ENCODE assay signal across 8 mouse cellular contexts in the genomic region with DNA sequence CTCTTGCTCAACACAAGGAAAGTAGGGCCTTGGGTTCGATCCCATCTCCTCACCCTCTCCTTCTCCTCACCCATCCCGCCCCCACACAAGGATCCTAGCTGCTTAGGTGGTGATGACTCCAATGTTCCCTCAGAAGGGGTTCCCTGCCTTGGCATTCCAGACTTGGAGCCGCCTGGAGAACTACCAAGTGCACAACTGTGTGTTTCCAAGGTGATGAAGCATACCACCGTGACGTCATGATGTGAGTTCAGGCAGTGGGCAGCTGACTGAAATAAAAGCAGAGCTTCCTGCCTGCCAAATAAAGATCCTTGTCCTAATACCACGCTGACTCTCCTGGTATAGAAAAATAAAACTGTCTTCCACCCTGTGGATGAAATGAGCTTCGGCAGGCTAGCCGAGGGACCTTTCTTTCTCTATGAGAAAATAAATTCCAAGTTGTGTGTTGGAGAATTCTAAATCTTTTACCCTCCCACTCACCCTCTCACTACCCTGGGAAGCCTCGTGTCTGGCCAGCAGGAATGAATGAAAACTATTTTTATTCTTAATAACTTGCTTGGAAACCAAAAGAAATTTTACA. TPM values are rescaled to one million over a fixed set of nuclear protein-coding genes. Genes with fewer than 3 reads are reported as not detected.
DNase-seq lines count a peak whose midpoint lies in the region; TF ChIP-seq lines count a peak whose summit lies in the region.
"Had no signal": no experiment of that assay in that cellular context is flagged by ENCODE, and none has a peak within 500 bp of the region (broad histone marks: within the 10 kb centered on the region; RNA-seq: fewer than 3 reads in every experiment).

No protein-coding gene starts in this region.

- H3K27ac ChIP-seq in embryonic fibroblast, embryonic 13.5 days (ENCODE audit: insufficient read depth, low read length), result peak overlapping the region; percentile 43
- H3K27ac ChIP-seq: limb, embryonic 12.5 days had no signal

- DNase-seq in ovary, adult 18-20 months (ENCODE audit: low spot score), result peak; percentile 18
- DNase-seq in ovary, postnatal 14 days (ENCODE audit: low spot score), result no peak
- peak; percentile 27 for DNase-seq in layer of hippocampus, adult 9-11 months
- DNase-seq in right cerebral cortex, postnatal 36 days (ENCODE audit: low spot score in 2 of 2), result peak; percentile 48 to 69
- no peak for DNase-seq in c-Kit-positive CD71-positive TER-119-positive erythroid progenitor cells, embryonic 14.5 days (ENCODE audit: low spot score)
- no peak for DNase-seq in heart, postnatal 25 days (ENCODE audit: low spot score)

- no peak for TF ChIP-seq CTCF in embryonic fibroblast, embryonic 13.5 days (IDR thresholded peaks at IDR 0.05; ENCODE audit: borderline replicate concordance, insufficient read depth, low read length)

- no peak for TF ChIP-seq POLR2A in embryonic fibroblast, embryonic 13.5 days (IDR thresholded peaks at IDR 0.05; ENCODE audit: low read depth, low read length)

- no peak overlapping the region for H3K4me3 ChIP-seq in embryonic fibroblast, embryonic 13.5 days (ENCODE audit: insufficient read depth, low read length)
- H3K4me3 ChIP-seq: limb, embryonic 12.5 days had no signal

- peaks cover 8% of the 10 kb centered on the region; the same call in 1 of the 2 replicates for H3K4me1 ChIP-seq in embryonic fibroblast, embryonic 13.5 days (ENCODE audit: control insufficient read depth, insufficient read depth, low read length)
- H3K4me1 ChIP-seq: limb, embryonic 12.5 days had no signal

- intact Hi-C loops in heart, postnatal 25 days (cut with DNase I), result no loop called here

RNA-seq across cellular contexts. Expression of a gene that starts 6.4 kb away (rescaled TPM):
- polyA plus RNA-seq in embryonic fibroblast, embryonic 13.5 days (2011; ENCODE audit: insufficient read length, low read depth, missing spikeins), result 269 and 273 TPM in 2 replicates
- total RNA-seq in heart, postnatal 25 days (2021), result 10 to 100 TPM; 72.5 to 82.2 TPM

Comparison
In these comparisons a context has a peak if more than half of its experiments do, and no peak if none do; other contexts are left out.
1. DNase-seq: peak in ovary, adult 18-20 months (single experiment), layer of hippocampus, adult 9-11 months (single experiment) and right cerebral cortex, postnatal 36 days (2 of 2); none in ovary, postnatal 14 days (single experiment), c-Kit-positive CD71-positive TER-119-positive erythroid progenitor cells, embryonic 14.5 days (single experiment) and heart, postnatal 25 days (single experiment).